Mouse (Mus musculus) kidney, postnatal 25 days (tissue): Measurements from ENCODE around the gene Swap70.

Experiments
- DNase-seq, 2 experiments: peaks; one replicate each; pipeline ENCODE4 v3.0.0; 2021; ENCODE audit warnings: mixed read lengths in 2 of 2

The Swap70 gene

GRCm38 (mm10) chr7:110272434-110272833 lies 50.9 kb downstream of the Swap70 start:
- peak; percentile 69 to 79 for DNase-seq

DNA sequence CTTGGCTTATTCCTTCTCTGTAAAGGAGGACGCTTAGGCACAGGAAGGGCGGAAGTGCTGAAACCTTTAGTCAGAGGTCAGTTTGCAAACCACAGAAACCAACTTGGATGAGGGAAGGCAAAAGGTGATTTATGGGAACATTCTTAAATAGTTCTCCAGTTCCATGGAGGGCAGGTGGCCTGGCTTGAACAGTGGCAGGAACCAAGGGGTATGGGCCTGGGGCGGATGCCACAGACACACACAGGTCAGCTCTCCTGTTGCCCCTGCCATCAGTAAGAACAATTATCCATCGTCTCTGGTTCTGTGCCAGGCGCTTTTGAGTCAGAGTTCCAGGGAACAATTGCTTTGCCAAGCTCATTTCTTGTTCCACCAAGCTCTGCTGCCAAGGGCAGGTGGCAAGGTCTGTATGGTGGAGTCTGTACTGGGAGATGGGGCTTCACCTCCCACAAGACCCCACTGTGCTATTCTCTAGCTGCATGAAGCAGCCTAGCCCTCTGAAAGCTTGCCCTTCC lies 56.3 kb downstream of the Swap70 start:
- peak; percentile 33 to 51 for DNase-seq

GRCm38 (mm10) chr7:110279183-110279582 lies 57.7 kb downstream of the Swap70 start:
- no peak for DNase-seq

DNA sequence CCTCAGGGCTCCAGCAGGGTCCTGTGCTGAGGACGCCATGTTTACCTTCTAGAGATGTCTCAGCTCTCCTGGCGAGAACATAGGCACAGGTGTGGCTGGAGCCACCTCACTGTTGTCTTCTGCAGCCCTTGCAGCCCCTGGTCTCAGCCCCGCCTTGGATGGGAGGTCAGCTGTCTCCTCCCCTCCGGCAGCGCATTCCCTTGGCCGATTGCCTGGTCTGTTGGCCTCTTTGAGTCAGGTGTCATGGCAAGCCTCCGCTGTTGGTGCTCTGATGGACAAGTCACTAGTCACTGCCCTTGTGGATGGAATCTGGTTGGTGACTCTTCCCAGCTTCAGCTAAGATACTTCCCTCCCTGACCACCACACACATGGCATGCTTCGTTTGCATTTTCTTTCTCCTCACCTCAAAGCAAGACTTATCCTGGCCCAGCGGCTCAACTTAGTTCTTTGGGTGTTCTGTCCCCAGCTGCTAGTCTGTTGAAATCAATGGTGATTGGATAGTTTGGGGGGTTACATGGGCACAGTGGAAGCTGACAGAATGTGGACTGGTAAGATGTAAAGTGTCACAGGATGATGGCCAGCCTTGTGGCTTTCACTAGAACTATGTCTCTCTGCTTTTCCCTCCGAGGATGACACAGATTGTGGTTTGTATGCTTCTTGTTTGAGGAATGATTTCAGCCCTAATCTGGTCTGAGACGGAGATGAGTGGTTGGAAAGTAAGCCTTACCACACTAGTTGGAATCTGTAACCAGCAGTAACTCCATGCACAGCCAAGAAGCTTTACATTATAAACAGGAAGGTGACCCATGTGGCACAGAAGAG lies 60.1 kb downstream of the Swap70 start:
- peak in 1 of 2 experiments; percentile 47 for DNase-seq

DNA sequence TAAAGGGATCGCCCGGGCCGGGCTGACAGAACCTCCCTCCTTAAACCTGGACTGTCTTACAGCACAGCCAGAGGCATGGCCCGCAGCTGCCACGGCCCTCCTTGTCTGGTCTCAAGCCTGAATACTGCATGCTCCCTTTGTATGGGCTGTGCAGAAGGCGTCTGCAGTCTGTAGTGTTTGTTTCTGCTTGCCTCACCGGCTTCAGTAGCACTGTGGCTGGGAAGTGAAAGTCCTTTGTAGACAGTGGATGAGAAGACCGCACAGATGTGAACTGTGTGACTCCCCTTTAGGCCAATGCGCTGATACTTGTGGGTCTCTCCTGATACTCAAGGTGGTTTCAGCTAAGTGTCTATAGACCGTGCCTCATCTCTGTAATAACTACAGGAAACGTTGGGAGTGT lies 61.3 kb downstream of the Swap70 start:
- peak in 1 of 2 experiments; percentile 29 for DNase-seq

GRCm38 (mm10) chr7:110283484-110284275 lies 62.2 kb downstream of the Swap70 start:
- peak in 1 of 2 experiments; percentile 15 for DNase-seq

- peak in 1 of 2 experiments; percentile 18 for DNase-seq
Measured at GRCm38 (mm10) chr7:110285076-110285848, 63.8 kb downstream of the Swap70 start.

DNA sequence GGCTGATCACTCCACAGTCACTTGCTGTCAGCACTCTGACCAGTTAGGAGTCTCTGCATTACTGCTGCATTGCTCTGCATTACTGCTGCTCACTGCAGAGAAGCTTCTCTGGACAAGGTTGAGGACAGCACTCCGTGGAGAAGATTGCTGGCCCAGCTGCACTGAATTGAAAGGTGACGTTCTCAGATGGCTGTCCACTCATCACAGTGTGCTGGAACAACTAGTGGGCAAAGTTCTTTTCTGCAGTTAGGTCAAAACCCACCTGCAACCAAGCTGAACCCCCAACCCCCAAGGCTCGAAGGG lies 64.3 kb downstream of the Swap70 start:
- DNase-seq, result no peak

DNA sequence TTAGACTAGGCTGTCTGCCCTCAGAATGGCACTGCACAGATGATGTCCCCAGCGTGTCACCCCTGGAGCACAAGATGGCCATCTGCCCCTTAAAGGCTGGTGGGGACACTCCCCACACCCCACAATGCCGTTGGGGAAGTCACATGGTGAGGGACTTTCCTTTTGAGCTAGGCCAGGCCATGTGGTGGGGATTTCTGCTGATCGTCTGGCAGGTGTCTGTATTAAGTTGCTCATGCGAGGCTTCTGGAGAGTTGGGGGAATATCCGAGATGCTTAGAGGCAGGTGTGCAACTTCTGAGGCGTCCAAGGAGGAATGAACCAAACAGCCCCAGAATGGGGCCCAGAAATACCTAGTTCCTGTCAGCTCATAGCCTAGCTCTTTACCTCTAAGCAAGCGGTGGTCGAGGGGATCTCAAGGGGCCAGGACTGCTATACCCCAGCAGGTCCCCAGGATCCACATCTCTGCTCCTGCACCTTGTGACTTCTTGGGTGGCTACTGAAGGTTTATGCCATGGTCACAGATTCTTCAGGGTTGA lies 64.8 kb downstream of the Swap70 start:
- peak in 1 of 2 experiments; percentile 30 for DNase-seq

DNA sequence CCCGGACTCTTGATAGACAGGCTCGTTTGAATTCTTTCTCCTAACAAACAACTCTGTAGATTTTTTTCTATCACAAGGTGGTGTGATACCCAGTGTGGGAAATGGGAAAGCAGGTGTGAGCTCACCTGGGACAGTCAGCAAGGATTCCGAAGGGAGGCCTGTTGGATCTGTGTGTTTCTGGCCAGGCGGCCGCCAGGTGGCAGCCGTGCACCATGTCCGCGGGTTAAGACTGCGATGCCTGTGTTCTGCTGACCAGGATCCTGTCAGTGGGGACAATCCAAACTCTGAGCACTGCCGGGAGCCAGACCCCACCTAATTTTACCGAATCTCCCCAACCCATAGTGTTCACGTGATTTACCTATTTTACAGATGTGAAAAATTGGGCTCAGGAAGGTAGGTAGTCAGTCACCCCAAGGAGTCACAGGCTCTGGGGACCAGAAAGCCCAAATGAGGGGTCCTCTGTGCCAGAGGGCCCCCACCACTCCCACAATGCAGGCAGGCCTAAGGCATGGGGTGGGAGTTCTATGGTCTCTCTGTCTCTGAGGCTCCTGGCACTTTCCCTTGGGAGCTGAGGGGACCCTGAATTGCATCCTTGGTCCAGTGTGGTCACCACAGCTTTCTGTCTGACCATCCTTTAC lies 65.4 kb downstream of the Swap70 start:
- DNase-seq, result peak; percentile 85 to 88

GRCm38 (mm10) chr7:110287476-110288071 lies 66.1 kb downstream of the Swap70 start:
- peak in 1 of 2 experiments; percentile 54 for DNase-seq

DNA sequence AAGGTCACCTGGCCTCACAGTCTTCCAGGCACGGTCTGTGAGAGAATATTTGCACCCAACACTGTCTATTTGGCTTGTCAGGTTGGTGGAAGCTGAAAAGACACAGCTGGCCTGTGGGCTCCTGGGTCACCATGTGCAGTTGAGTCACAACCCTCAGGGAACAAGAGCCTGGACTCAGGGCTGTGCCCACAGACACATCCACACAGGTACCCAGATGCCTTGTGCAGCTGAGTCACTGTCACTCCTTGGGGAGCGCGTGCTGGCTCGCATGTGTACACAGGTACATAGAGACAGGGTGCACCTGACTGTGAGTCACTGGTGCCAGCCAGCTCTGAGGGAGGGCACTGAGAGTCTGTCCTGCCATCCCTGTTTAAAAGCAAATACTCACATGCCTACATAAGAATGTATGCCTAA lies 66.7 kb downstream of the Swap70 start:
- peak in 1 of 2 experiments; percentile 41 for DNase-seq

DNA sequence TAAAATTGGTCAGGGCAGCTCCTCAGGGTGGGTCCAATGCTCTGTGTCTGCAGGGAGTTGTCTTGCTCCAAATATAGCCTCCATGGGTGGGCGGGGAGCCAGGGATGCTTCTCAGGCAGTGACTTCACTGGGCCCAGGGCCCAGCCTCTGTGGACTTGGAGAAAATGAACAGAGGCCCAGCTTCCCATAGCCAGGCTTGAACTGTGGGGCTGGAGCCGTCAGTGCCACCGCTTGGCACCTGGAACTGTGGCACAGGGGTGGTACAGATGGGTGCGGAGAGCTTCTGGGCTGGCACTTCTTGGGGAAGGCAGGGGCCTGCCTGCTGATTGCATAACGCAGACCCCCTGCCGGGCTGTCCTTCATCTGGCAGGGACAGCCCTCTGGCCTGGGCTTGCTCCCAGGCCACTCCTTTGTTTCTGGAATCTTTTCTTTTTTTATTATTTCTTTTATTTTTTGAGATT lies 67.2 kb downstream of the Swap70 start:
- peak; percentile 82 to 83 for DNase-seq

DNA sequence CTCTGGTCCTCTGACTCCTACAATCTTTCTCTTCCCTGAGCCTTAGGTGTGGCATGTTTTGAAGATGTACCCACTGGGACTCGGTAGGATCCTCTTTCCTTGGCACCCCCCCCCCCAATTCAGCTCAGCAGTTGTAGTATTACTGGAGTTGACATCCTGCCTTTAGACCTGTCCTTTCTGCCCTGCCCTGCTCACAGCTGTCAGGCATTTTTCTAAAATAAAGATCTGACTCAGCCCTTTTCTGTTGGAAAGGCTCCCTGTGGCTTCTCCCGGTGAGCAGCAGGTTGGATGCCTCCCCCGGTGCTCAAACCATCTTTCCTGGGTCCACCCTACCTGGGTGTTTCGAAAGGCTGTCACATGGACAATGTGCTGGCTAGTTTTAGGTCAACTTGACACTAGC lies 68.1 kb downstream of the Swap70 start:
- no peak for DNase-seq

GRCm38 (mm10) chr7:110296889-110297603 lies 75.5 kb downstream of the Swap70 start:
- peak; percentile 72 to 90 for DNase-seq

DNA sequence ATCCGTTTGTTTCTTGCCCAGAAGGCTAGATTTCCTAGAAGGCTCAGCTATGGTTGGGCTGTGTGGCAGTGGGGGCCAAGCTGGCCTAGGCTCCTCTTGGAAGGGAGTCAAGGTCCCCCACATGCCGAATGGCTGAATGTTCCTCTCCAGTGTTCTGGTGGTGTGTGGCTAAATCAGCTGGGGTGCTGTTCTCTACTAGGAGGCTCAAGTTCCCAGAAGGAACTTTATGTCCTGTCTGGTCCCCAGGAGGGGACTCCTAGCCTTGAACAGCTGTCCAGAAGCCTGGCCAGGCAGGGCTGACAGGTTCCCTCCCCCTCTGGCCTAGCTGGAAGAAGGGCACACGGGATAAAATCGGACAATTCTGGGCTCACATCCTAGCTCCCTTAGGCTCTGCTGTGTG lies 76.1 kb downstream of the Swap70 start:
- no peak for DNase-seq

- DNase-seq, result peak; percentile 26 to 76
Measured at GRCm38 (mm10) chr7:110298090-110298489, 76.6 kb downstream of the Swap70 start.

DNA sequence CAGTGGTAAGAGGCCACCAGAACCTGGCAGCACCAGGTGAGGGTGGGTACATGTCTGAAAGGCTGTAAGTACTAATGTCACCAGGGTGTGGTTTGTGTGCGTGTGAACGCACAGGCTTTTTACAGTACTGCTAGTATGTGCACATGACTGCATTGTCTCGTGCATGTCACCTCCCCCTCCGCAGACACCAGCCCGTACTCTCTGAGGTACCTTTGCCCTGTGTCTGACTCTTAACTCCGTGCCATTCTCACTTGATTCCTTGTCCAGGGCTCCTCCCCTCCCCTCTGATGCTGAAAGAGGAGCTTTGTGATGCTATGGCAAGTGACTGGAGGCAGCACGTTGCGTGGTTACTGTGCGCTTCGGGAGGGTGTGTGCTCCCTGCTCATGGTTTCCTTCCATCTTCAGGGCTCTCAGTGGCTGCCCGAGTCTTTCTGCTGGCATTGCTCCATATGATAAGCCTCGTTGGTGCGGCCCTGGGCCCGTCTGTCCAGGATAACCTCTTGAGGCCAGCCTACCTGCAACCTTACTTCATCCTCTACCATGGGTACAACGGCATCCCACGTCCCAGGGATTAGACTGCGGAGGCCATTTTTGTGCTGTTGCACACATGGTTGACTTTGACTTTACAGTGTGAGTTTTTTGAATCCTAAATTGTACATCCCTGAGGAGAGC lies 77.4 kb downstream of the Swap70 start:
- peak in 1 of 2 experiments; percentile 72 for DNase-seq

DNA sequence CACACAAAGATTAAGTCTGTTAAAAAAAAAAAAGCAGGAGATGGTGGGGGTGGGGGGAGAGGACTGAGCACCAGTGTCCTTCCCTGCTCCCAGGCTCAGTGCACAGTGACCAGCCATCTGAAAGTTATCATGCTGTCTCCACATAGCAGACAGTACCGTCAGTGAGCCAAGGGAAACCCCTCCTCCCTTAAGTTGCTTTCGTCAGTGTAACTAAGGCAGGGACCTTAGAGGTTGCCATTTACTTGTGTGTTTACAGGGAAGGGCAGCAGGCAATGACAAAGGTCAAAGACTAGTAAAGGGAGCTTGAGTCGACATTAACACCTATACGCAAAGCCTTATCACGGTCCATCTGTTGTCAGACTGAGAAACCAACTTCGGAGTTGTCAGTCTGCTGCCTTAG lies 81.4 kb downstream of the Swap70 start:
- DNase-seq, result peak in 1 of 2 experiments; percentile 29

GRCm38 (mm10) chr7:110305486-110305885 lies 84.0 kb downstream of the Swap70 start:
- DNase-seq, result peak; percentile 66 to 90
